Mouse (Mus musculus) CH12.LX (cell line): ENCODE data around the gene Olfr1383. TPM values are rescaled to one million over a fixed set of nuclear protein-coding genes. Genes with fewer than 3 reads are reported as not detected.

Experiments
- DNase-seq: peaks from one replicate; pipeline ENCODE4 v3.0.0-alpha.2; 2013; ENCODE audit errors: extremely low read depth
- H3K27ac ChIP-seq: 2 replicates; pipeline ENCODE4 v1.5.1; 2012; ENCODE audit warnings: low read depth, mild to moderate bottlenecking, control low read depth, moderate library complexity; ENCODE audit not compliant: insufficient read depth
- H3K27me3 ChIP-seq: replicated peaks from 2 replicates; pipeline ENCODE3; 2012; ENCODE audit warnings: inconsistent platforms
- H3K36me3 ChIP-seq, 2 experiments: replicated peaks in 1 of 2; 2 replicates each; pipeline versions ENCODE3 to v1.6.1; 2012; ENCODE audit warnings: inconsistent platforms in 1 of 2, low read length in 1 of 2, mild to moderate bottlenecking in 1 of 2, mixed read lengths in 1 of 2, moderate library complexity in 1 of 2; ENCODE audit not compliant: control insufficient read depth in 1 of 2, insufficient read depth in 1 of 2
- H3K4me1 ChIP-seq, 2 experiments: 2 replicates each; pipeline ENCODE4 v1.6.1; 2012; ENCODE audit warnings: inconsistent platforms in 1 of 2, moderate library complexity in 1 of 2; ENCODE audit not compliant: insufficient read depth in 2 of 2, control insufficient read depth in 1 of 2
- H3K4me2 ChIP-seq: 2 replicates; pipeline ENCODE4 v1.6.1; 2012; ENCODE audit warnings: low read depth, mild to moderate bottlenecking, control low read depth; ENCODE audit not compliant: poor library complexity, insufficient read depth, severe bottlenecking
- H3K4me3 ChIP-seq, 3 experiments: fragments of 150-350 bp in 1 of 3; sonication (generic) in 1 of 3; replicated peaks in 1 of 3; 2 replicates each; pipeline versions ENCODE3 to v1.5.1; 2011 to 2012; ENCODE audit warnings: low read depth in 2 of 3, low read length in 2 of 3, mild to moderate bottlenecking in 2 of 3, moderate library complexity in 2 of 3, control low read depth in 1 of 3, improper control_type of control experiment in 1 of 3, inconsistent platforms in 1 of 3, mixed read lengths in 1 of 3; ENCODE audit not compliant: poor library complexity in 1 of 3
- H3K79me2 ChIP-seq: replicated peaks from 2 replicates; pipeline ENCODE4 v1.6.1; 2012; ENCODE audit warnings: mild to moderate bottlenecking, moderate library complexity; ENCODE audit not compliant: control insufficient read depth, poor library complexity, insufficient read depth, severe bottlenecking; ENCODE audit errors: extremely low read depth
- H3K9ac ChIP-seq: 2 replicates; pipeline ENCODE4 v1.6.1; 2012; ENCODE audit warnings: low read depth, mild to moderate bottlenecking, control low read depth, moderate library complexity; ENCODE audit not compliant: insufficient read depth
- H3K9me3 ChIP-seq: replicated peaks from 2 replicates; pipeline ENCODE3; 2012; ENCODE audit warnings: low read length, inconsistent platforms, mixed read lengths
- CHD2 ChIP-seq: IDR thresholded peaks from 2 replicates; pipeline ENCODE4 v1.6.1; 2011; ENCODE audit warnings: low read length, improper control_type of control experiment
- ETS1 ChIP-seq: conservative IDR thresholded peaks from 2 replicates; pipeline ENCODE4 v1.6.1; 2012; ENCODE audit warnings: low read depth, mild to moderate bottlenecking, inconsistent platforms, low read length, improper control_type of control experiment, moderate library complexity
- GABPA ChIP-seq: IDR thresholded peaks from 2 replicates; pipeline ENCODE4 v1.6.1; 2012; ENCODE audit warnings: low read depth, low read length, improper control_type of control experiment, inconsistent platforms; ENCODE audit not compliant: insufficient replicate concordance
- JUN ChIP-seq: IDR thresholded peaks from 2 replicates; pipeline ENCODE4 v1.6.1; 2011; ENCODE audit warnings: low read depth, mild to moderate bottlenecking, low read length, improper control_type of control experiment, moderate library complexity; ENCODE audit not compliant: insufficient read depth
- MAFK ChIP-seq: IDR thresholded peaks from 2 replicates; pipeline ENCODE4 v1.6.1; 2011; ENCODE audit warnings: low read length, improper control_type of control experiment; ENCODE audit not compliant: insufficient replicate concordance
- MAX ChIP-seq: IDR thresholded peaks from 2 replicates; pipeline ENCODE4 v1.6.1; 2011; ENCODE audit warnings: low read length, improper control_type of control experiment
- MEF2A ChIP-seq: IDR thresholded peaks from 2 replicates; pipeline ENCODE4 v1.6.1; 2014; ENCODE audit warnings: low read depth, mild to moderate bottlenecking, inconsistent platforms, low read length, improper control_type of control experiment, borderline replicate concordance
- NELFE ChIP-seq: IDR thresholded peaks from 2 replicates; pipeline ENCODE4 v1.6.1; 2011; ENCODE audit warnings: low read depth, low read length, improper control_type of control experiment
- POLR2A ChIP-seq: IDR thresholded peaks from 2 replicates; pipeline ENCODE4 v1.6.1; 2011; ENCODE audit warnings: low read depth, mild to moderate bottlenecking, improper control_type of control experiment, low read length
- POLR2AphosphoS2 ChIP-seq: IDR thresholded peaks from 2 replicates; pipeline ENCODE4 v1.6.1; 2011; ENCODE audit warnings: low read depth, low read length, improper control_type of control experiment
- RAD21 ChIP-seq: IDR thresholded peaks from 2 replicates; pipeline ENCODE4 v1.6.1; 2011; ENCODE audit warnings: low read depth, mild to moderate bottlenecking, low read length, improper control_type of control experiment, moderate library complexity
- SMC3 ChIP-seq: IDR thresholded peaks from 2 replicates; pipeline ENCODE4 v1.6.1; 2011; ENCODE audit warnings: low read depth, low read length, improper control_type of control experiment
- TBP ChIP-seq: conservative IDR thresholded peaks from 2 replicates; pipeline ENCODE4 v1.6.1; 2011; ENCODE audit warnings: low read depth, low read length, improper control_type of control experiment
- TCF12 ChIP-seq: IDR thresholded peaks from 2 replicates; pipeline ENCODE4 v1.6.1; 2014; ENCODE audit warnings: low read depth, mild to moderate bottlenecking, inconsistent platforms, low read length, improper control_type of control experiment
- UBTF ChIP-seq: IDR thresholded peaks from 2 replicates; pipeline ENCODE4 v1.6.1; 2012; ENCODE audit warnings: low read depth, mild to moderate bottlenecking, inconsistent platforms, low read length, improper control_type of control experiment, moderate library complexity
- USF1 ChIP-seq: IDR thresholded peaks from 2 replicates; pipeline ENCODE4 v1.6.1; 2014; ENCODE audit warnings: low read depth, mild to moderate bottlenecking, inconsistent platforms, low read length, improper control_type of control experiment
- USF2 ChIP-seq: conservative IDR thresholded peaks from 2 replicates; pipeline ENCODE4 v1.6.1; 2011; ENCODE audit warnings: low read depth, low read length, improper control_type of control experiment
- ZC3H11A ChIP-seq: IDR thresholded peaks from 2 replicates; pipeline ENCODE4 v1.6.1; 2012; ENCODE audit warnings: low read depth, mild to moderate bottlenecking, inconsistent platforms, low read length, improper control_type of control experiment
- ZKSCAN1 ChIP-seq: IDR thresholded peaks from 2 replicates; pipeline ENCODE4 v1.6.1; 2012; ENCODE audit warnings: low read depth, inconsistent platforms, low read length, improper control_type of control experiment, borderline replicate concordance
- ZMIZ1 ChIP-seq: IDR thresholded peaks from 2 replicates; pipeline ENCODE4 v1.6.1; 2012; ENCODE audit warnings: low read depth, mild to moderate bottlenecking, inconsistent platforms, low read length, improper control_type of control experiment
- dilution Hi-C: fragments of 300-500 bp; cut with MboI; formaldehyde crosslinking; loops from 2 replicates; pipeline ENCODE4 v1.14.3; 2020; ENCODE audit warnings: low sequenced_read_pairs; ENCODE audit not compliant: extremely low pct_unique_long_range_greater_than_20kb, extremely low pct_ligation_motif_present
- in situ Hi-C: fragments of 300-500 bp; cut with MboI; formaldehyde crosslinking; loops from 3 replicates; pipeline ENCODE4 v1.14.3; 2019; ENCODE audit warnings: low sequenced_read_pairs, low pct_ligation_motif_present, low pct_unique_long_range_greater_than_20kb, mixed read lengths
- polyA plus RNA-seq: library from polyadenylated mRNA; unstranded; fragments of >175 nt; gene quantifications from 2 replicates; pipeline ENCODE4 v1.2.1, GENCODE M21; 2012; ENCODE audit warnings: low read depth; ENCODE audit not compliant: insufficient read length
- total RNA-seq, 2 experiments: library from RNA; depleted of rRNA; stranded (reverse); fragments of 300-350 nt in 1 of 2; fragments of >200 nt in 1 of 2; gene quantifications; 2 replicates each; pipeline ENCODE4 v1.2.3; 2012 to 2014

The Olfr1383 gene
- total and polyA plus RNA-seq, 3 experiments = not detected

DNA sequence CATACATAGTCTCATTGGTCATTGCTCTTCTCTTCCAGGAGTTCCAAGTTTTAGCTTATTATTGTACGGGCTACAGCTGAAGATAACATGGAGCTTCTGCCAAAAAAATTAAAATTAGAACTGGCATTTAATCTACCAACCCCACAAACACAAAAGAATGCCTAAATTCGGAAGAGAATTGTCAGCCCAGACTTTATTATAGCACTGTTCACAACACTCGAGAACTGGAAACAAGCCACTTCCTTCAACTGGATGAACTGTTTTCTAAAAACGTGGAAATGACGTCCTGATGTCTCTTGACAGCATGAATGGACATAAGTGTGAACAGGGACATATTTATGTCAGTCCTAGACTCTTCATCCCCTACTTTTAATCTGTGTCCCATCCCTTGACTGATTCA, 1.4 kb upstream of the Olfr1383 start:
- dilution Hi-C loops = no loop called here

DNA sequence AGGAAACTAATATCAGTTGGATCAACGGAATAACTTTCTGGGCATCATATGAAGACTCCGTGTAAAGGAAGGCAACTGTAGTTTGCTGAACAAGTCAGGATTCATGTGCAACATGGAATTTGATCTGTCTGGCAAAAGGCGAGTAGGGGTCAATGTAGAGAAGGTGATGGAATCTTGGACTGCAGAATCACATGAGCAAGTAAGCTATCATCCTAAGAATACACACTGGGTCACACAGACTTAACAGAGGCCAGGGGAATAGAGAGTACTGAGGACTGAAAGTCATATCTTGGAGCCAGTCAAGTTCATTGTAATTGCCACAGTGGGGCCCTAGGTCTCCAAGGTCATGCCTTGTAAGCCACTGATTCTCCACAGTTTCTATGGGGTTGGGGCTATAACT, 8.5 kb downstream of the Olfr1383 start, which contains the start of gene Olfr1382:
TSS of gene Olfr1382 (plus strand) at position 301 of the 400 bp plus-strand sequence.
- TF ChIP-seq NELFE = no peak
- no peak for TF ChIP-seq TBP
- TF ChIP-seq RAD21 = no peak
- TF ChIP-seq ZMIZ1 = no peak
- TF ChIP-seq JUN = no peak
- TF ChIP-seq ZKSCAN1 = no peak
- TF ChIP-seq USF2 = no peak
- Histone ChIP-seq H3K4me2 (no peak within 1 kb of the TSS), H3K9me3 (no peaks in the 10 kb centered on the region), H3K27me3 (peaks cover 6% of the 10 kb centered on the region), H3K79me2 (no peaks in the 10 kb centered on the region), H3K4me1 (no peaks in the 10 kb centered on the region), H3K4me3 (no peak within 1 kb of the TSS), H3K9ac (no peak within 1 kb of the TSS), H3K27ac (no peak within 1 kb of the TSS), H3K36me3 (no peaks in the 10 kb centered on the region)
- no peak for DNase-seq
- in situ Hi-C loops (no loop called here), dilution Hi-C loops (no loop called here)

More for the DNA sequence above, 1.4 kb upstream of the Olfr1383 start:
- Histone ChIP-seq H3K4me3 (no peak overlapping the region), H3K79me2 (no peaks in the 10 kb centered on the region), H3K36me3 (no peaks in the 10 kb centered on the region), H3K9me3 (no peaks in the 10 kb centered on the region), H3K9ac (no peak overlapping the region), H3K4me2 (no peak overlapping the region), H3K4me1 (no peaks in the 10 kb centered on the region), H3K27ac (no peak overlapping the region), H3K27me3 (peaks cover 19% of the 10 kb centered on the region)
- in situ Hi-C loops = no loop called here
- DNase-seq = no peak
- TF ChIP-seq MAFK (no peak), MAX (no peak), USF1 (no peak), ZKSCAN1 (no peak), MEF2A (no peak), POLR2AphosphoS2 (no peak), TCF12 (no peak), CHD2 (no peak), UBTF (no peak), POLR2A (no peak), ETS1 (no peak), JUN (no peak), RAD21 (no peak), ZC3H11A (no peak), GABPA (no peak), SMC3 (no peak)
